8 mouse cellular contexts compared by ENCODE assay signal in the genomic region with DNA sequence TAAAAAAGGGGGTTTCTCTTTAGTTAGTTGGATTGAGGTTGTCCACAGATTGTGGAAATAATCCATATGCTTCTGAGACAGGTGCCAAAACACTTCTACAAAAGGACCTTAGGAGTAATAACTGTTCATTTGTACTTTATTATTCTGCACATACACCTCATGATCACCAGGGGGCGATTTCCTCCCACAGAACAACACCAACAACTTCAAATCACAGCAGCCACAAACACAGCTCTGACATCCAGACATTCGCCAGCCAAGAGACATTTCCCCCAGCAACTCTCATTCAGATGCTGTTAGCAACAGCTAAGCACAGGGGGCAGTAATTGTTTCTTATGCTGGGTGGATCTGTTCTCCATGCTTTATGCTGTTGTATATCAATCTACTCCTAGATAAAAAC. TPM values are rescaled to one million over a fixed set of nuclear protein-coding genes. Genes with fewer than 3 reads are reported as not detected.
DNase-seq lines count a peak whose midpoint lies in the region; ATAC-seq and TF ChIP-seq lines count a peak whose summit lies in the region.

No protein-coding gene starts in this region.

- 5% methylated on average over 2 of the region's 2 CpGs for WGBS in kidney, embryonic 14.5 days
- 13% methylated on average over 2 of the region's 2 CpGs for WGBS in stomach, postnatal 0 days

- no peaks in the 10 kb centered on the region for H3K9me3 ChIP-seq in ES-Bruce4 (replicated peaks; ENCODE audit: control insufficient read depth, insufficient read depth, low read length, poor library complexity, severe bottlenecking)
- no peaks in the 10 kb centered on the region for H3K9me3 ChIP-seq in kidney, embryonic 14.5 days (ENCODE audit: control insufficient read depth, low read length)
- H3K9me3 ChIP-seq in stomach, postnatal 0 days (ENCODE audit: control insufficient read depth, low read length) = no peaks in the 10 kb centered on the region

- TF ChIP-seq EP300 in ES-Bruce4 (IDR thresholded peaks at IDR 0.05; ENCODE audit: insufficient read depth, low read depth, low read length) = no peak
- TF ChIP-seq EP300 in stomach, postnatal 0 days (optimal IDR thresholded peaks at IDR 0.05) = no peak

- TF ChIP-seq CTCF in left cerebral cortex, adult 2 months (IDR thresholded peaks at IDR 0.05) = peak; percentile 66
- peak; percentile 38 for TF ChIP-seq CTCF in ES-Bruce4 (IDR thresholded peaks at IDR 0.05; ENCODE audit: low read depth, low read length)
- peak; percentile 82 for TF ChIP-seq CTCF in stomach, postnatal 0 days (IDR thresholded peaks at IDR 0.05; ENCODE audit: low read depth)

- ATAC-seq in granulocyte monocyte progenitor cell, adult 5-6 weeks (replicated peaks; ENCODE audit: poor library complexity, severe bottlenecking) = peak; percentile 26
- ATAC-seq in kidney, embryonic 14.5 days (ENCODE audit: low FRiP score, low TSS enrichment) = 0 out of 2 replicates have a peak, but pooled peaks have one; percentile 46
- ATAC-seq in megakaryocyte progenitor cell, adult 5-6 weeks (replicated peaks; ENCODE audit: poor library complexity) = peak; percentile 54
- peak; percentile 59; the same call in 1 of the 2 replicates for ATAC-seq in stomach, postnatal 0 days (ENCODE audit: low FRiP score, low TSS enrichment)

- H3K4me3 ChIP-seq in left cerebral cortex, adult 2 months = no peak overlapping the region
- H3K4me3 ChIP-seq in ES-Bruce4 (ENCODE audit: low read depth, low read length) = no peak overlapping the region
- H3K4me3 ChIP-seq in kidney, embryonic 14.5 days (ENCODE audit: low read length) = no peak overlapping the region
- no peak overlapping the region for H3K4me3 ChIP-seq in stomach, postnatal 0 days (ENCODE audit: low read depth, low read length)

- intact Hi-C loops in left cerebral cortex, adult 2 months (cut with DNase I) = loop anchor here (5.0 kb wide), 2 partner anchors 69 to 159 kb away; a partner anchor contains a TSS
- intact Hi-C loops in left cerebral cortex, postnatal 36 days (cut with DNase I) = loop anchor here (10.0 kb wide), 1 partner anchor 162 kb away; a partner anchor contains a TSS

- H3K4me1 ChIP-seq in ES-Bruce4 (ENCODE audit: control insufficient read depth, insufficient read depth, low read length) = no peaks in the 10 kb centered on the region
- no peaks in the 10 kb centered on the region for H3K4me1 ChIP-seq in kidney, embryonic 14.5 days (ENCODE audit: control insufficient read depth, insufficient read depth, low read length)
- no peaks in the 10 kb centered on the region for H3K4me1 ChIP-seq in stomach, postnatal 0 days (replicated peaks; ENCODE audit: control insufficient read depth, insufficient read depth)

- no peaks in the 10 kb centered on the region for H3K27me3 ChIP-seq in ES-Bruce4 (ENCODE audit: control insufficient read depth, insufficient read depth, low read length, poor library complexity, severe bottlenecking)
- no peaks in the 10 kb centered on the region for H3K27me3 ChIP-seq in kidney, embryonic 14.5 days (ENCODE audit: control insufficient read depth, insufficient read depth, low read length)
- H3K27me3 ChIP-seq in stomach, postnatal 0 days (ENCODE audit: control insufficient read depth, insufficient read depth, low read length) = no peaks in the 10 kb centered on the region

- no peak overlapping the region for H3K4me2 ChIP-seq in kidney, embryonic 14.5 days (replicated peaks; ENCODE audit: low read depth, low read length)
- no peak overlapping the region for H3K4me2 ChIP-seq in stomach, postnatal 0 days (replicated peaks; ENCODE audit: low read depth)

- no peak overlapping the region for H3K27ac ChIP-seq in left cerebral cortex, adult 2 months
- no peak overlapping the region for H3K27ac ChIP-seq in ES-Bruce4 (ENCODE audit: insufficient read depth, low read length)
- no peak overlapping the region for H3K27ac ChIP-seq in kidney, embryonic 14.5 days (ENCODE audit: low read depth, low read length)
- no peak overlapping the region for H3K27ac ChIP-seq in stomach, postnatal 0 days (replicated peaks)

- no peak overlapping the region for H3K9ac ChIP-seq in ES-Bruce4 (ENCODE audit: low read depth, poor library complexity, severe bottlenecking)
- H3K9ac ChIP-seq in kidney, embryonic 14.5 days (ENCODE audit: low read depth, low read length) = no peak overlapping the region
- no peak overlapping the region for H3K9ac ChIP-seq in stomach, postnatal 0 days (ENCODE audit: low read length)

- DNase-seq in left cerebral cortex, adult 2 months (ENCODE audit: extremely low spot score in 1 of 2, low spot score in 2 of 2) = no peak
- DNase-seq in left cerebral cortex, postnatal 36 days (ENCODE audit: low spot score in 2 of 2) = no peak
- DNase-seq in cerebellum, postnatal 10 days = peak; percentile 43 to 47
- DNase-seq in stomach, postnatal 0 days (ENCODE audit: low spot score) = peak; percentile 24

- no peak for TF ChIP-seq POLR2A in ES-Bruce4 (IDR thresholded peaks at IDR 0.05; ENCODE audit: insufficient read depth, low read length)

- H3K36me3 ChIP-seq in ES-Bruce4 (ENCODE audit: control insufficient read depth, insufficient read depth, low read length, poor library complexity, severe bottlenecking) = no peaks in the 10 kb centered on the region
- H3K36me3 ChIP-seq in kidney, embryonic 14.5 days (ENCODE audit: control insufficient read depth, insufficient read depth, low read length) = no peaks in the 10 kb centered on the region
- H3K36me3 ChIP-seq in stomach, postnatal 0 days (ENCODE audit: control insufficient read depth, insufficient read depth, low read length) = no peaks in the 10 kb centered on the region

RNA-seq across cellular contexts. Expression of a gene that starts 5.3 kb away (rescaled TPM):
- total RNA-seq in left cerebral cortex, adult 2 months (2021) = not detected
- total RNA-seq in left cerebral cortex, postnatal 36 days (2021) = not detected
- polyA plus RNA-seq in ES-Bruce4 (2011; ENCODE audit: insufficient read depth, insufficient read length, low read depth, missing spikeins) = not detected in 2 replicates
- not detected in 2 replicates for total RNA-seq in granulocyte monocyte progenitor cell, adult 5-6 weeks (2014; fragmentation: Nextera tagmentation)
- not detected in 2 replicates for total RNA-seq in granulocyte monocyte progenitor cell, adult 5-6 weeks (2017)
- not detected in 2 replicates for polyA plus RNA-seq in kidney, embryonic 14.5 days (2014; fragmentation: Nextera tagmentation; extraction: Ambion mirVana)
- not detected in 2 replicates for total RNA-seq in megakaryocyte progenitor cell, adult 5-6 weeks (2015)
- not detected in 2 replicates for total RNA-seq in megakaryocyte progenitor cell, adult 5-6 weeks (2017)
- polyA plus RNA-seq in stomach, postnatal 0 days (2015; fragmentation: Nextera tagmentation; extraction: Ambion mirVana) = not detected in 2 replicates

RNA-seq across cellular contexts. Expression of a gene that starts 15.8 kb away (rescaled TPM):
- total RNA-seq in left cerebral cortex, adult 2 months (2021) = not detected
- not detected for total RNA-seq in left cerebral cortex, postnatal 36 days (2021)
- 0.46 and 0.64 TPM in 2 replicates for polyA plus RNA-seq in ES-Bruce4 (2011; ENCODE audit: insufficient read depth, insufficient read length, low read depth, missing spikeins)
- total RNA-seq in granulocyte monocyte progenitor cell, adult 5-6 weeks (2014; fragmentation: Nextera tagmentation) = not detected in 2 replicates
- not detected in 2 replicates for total RNA-seq in granulocyte monocyte progenitor cell, adult 5-6 weeks (2017)
- polyA plus RNA-seq in kidney, embryonic 14.5 days (2014; fragmentation: Nextera tagmentation; extraction: Ambion mirVana) = not detected in 2 replicates
- total RNA-seq in megakaryocyte progenitor cell, adult 5-6 weeks (2015) = not detected in 2 replicates
- not detected in 2 replicates for total RNA-seq in megakaryocyte progenitor cell, adult 5-6 weeks (2017)
- not detected in 2 replicates for polyA plus RNA-seq in stomach, postnatal 0 days (2015; fragmentation: Nextera tagmentation; extraction: Ambion mirVana)

RNA-seq across cellular contexts. Expression of a gene that starts 27.5 kb away (rescaled TPM):
- total RNA-seq in left cerebral cortex, adult 2 months (2021) = 1 to 10 TPM; 6.8 to 7.4 TPM
- 1 to 10 TPM; 7.9 to 8.5 TPM for total RNA-seq in left cerebral cortex, postnatal 36 days (2021)
- 0.20 TPM in 1 of 2 replicates, not detected in the other for polyA plus RNA-seq in ES-Bruce4 (2011; ENCODE audit: insufficient read depth, insufficient read length, low read depth, missing spikeins)
- 62.2 and 69.2 TPM in 2 replicates for total RNA-seq in granulocyte monocyte progenitor cell, adult 5-6 weeks (2014; fragmentation: Nextera tagmentation)
- total RNA-seq in granulocyte monocyte progenitor cell, adult 5-6 weeks (2017) = 53.0 and 54.8 TPM in 2 replicates
- polyA plus RNA-seq in kidney, embryonic 14.5 days (2014; fragmentation: Nextera tagmentation; extraction: Ambion mirVana) = 0.58 and 0.69 TPM in 2 replicates
- 74.6 and 105 TPM in 2 replicates for total RNA-seq in megakaryocyte progenitor cell, adult 5-6 weeks (2015)
- total RNA-seq in megakaryocyte progenitor cell, adult 5-6 weeks (2017) = 41.8 and 52.4 TPM in 2 replicates
- polyA plus RNA-seq in stomach, postnatal 0 days (2015; fragmentation: Nextera tagmentation; extraction: Ambion mirVana) = 0.71 and 0.84 TPM in 2 replicates

RNA-seq across cellular contexts. Expression of a gene that starts 46.0 kb away (rescaled TPM):
- not detected for total RNA-seq in left cerebral cortex, adult 2 months (2021)
- total RNA-seq in left cerebral cortex, postnatal 36 days (2021) = not detected
- 0.11 TPM in 1 of 2 replicates, not detected in the other for polyA plus RNA-seq in ES-Bruce4 (2011; ENCODE audit: insufficient read depth, insufficient read length, low read depth, missing spikeins)
- not detected in 2 replicates for total RNA-seq in granulocyte monocyte progenitor cell, adult 5-6 weeks (2014; fragmentation: Nextera tagmentation)
- total RNA-seq in granulocyte monocyte progenitor cell, adult 5-6 weeks (2017) = not detected in 2 replicates
- polyA plus RNA-seq in kidney, embryonic 14.5 days (2014; fragmentation: Nextera tagmentation; extraction: Ambion mirVana) = not detected in 2 replicates
- not detected in 2 replicates for total RNA-seq in megakaryocyte progenitor cell, adult 5-6 weeks (2015)
- not detected in 2 replicates for total RNA-seq in megakaryocyte progenitor cell, adult 5-6 weeks (2017)
- not detected in 2 replicates for polyA plus RNA-seq in stomach, postnatal 0 days (2015; fragmentation: Nextera tagmentation; extraction: Ambion mirVana)

Comparison
In these comparisons a context has a peak if more than half of its experiments do, and no peak if none do; other contexts are left out.
1. DNase-seq: peak in cerebellum, postnatal 10 days (2 of 2) and stomach, postnatal 0 days (single experiment); none in left cerebral cortex, adult 2 months (0 of 2) and left cerebral cortex, postnatal 36 days (0 of 2).
2. RNA of a gene that starts 27.5 kb away (total RNA-seq): 41.8 to 105 TPM in megakaryocyte progenitor cell, adult 5-6 weeks and 53.0 to 69.2 TPM in granulocyte monocyte progenitor cell, adult 5-6 weeks; 7.9 to 8.5 TPM in left cerebral cortex, postnatal 36 days and 6.8 to 7.4 TPM in left cerebral cortex, adult 2 months; every median in the first group is over 4 times any median in the second.
3. Peak in every context shown above with its lines, with median percentiles within 50 percentile points of each other: CTCF ChIP-seq and ATAC-seq.